Mouse (Mus musculus) thymus, adult 2 months (tissue): ENCODE results near the gene Bnip3. TPM values are rescaled to one million over a fixed set of nuclear protein-coding genes. Genes with fewer than 3 reads are reported as not detected.

Source experiments
- DNase-seq: peaks from one replicate; pipeline ENCODE4 v3.0.0; 2021
- H3K27ac ChIP-seq: fragments of 200-500 bp; 2 replicates; pipeline ENCODE4 v1.5.1; 2012; ENCODE audit warnings: low read length, control low read depth; ENCODE audit not compliant: control insufficient read depth, insufficient read depth
- H3K27me3 ChIP-seq: fragments of 200-500 bp; 2 replicates; pipeline ENCODE4 v1.6.1; 2012; ENCODE audit warnings: mild to moderate bottlenecking, low read length, moderate library complexity, mixed read lengths; ENCODE audit not compliant: control insufficient read depth, insufficient read depth
- H3K36me3 ChIP-seq: fragments of 200-500 bp; 2 replicates; pipeline ENCODE4 v1.6.1; 2012; ENCODE audit warnings: mild to moderate bottlenecking, low read length, moderate library complexity; ENCODE audit not compliant: control insufficient read depth, insufficient read depth
- H3K4me1 ChIP-seq: fragments of 200-500 bp; replicated peaks from 2 replicates; pipeline ENCODE4 v1.6.1; 2012; ENCODE audit warnings: low read length; ENCODE audit not compliant: control insufficient read depth, insufficient read depth
- H3K4me3 ChIP-seq: fragments of 200-500 bp; 2 replicates; pipeline ENCODE4 v1.5.1; 2012; ENCODE audit warnings: mild to moderate bottlenecking, low read length, control low read depth, moderate library complexity; ENCODE audit not compliant: control insufficient read depth, insufficient read depth
- CTCF ChIP-seq: fragments of 200-500 bp; IDR thresholded peaks from 2 replicates; pipeline ENCODE4 v1.5.1; 2012; ENCODE audit warnings: mild to moderate bottlenecking, control low read depth, low read length, moderate library complexity, borderline replicate concordance; ENCODE audit not compliant: control insufficient read depth, poor library complexity, insufficient read depth; ENCODE audit errors: extremely low read depth
- POLR2A ChIP-seq: fragments of 200-500 bp; IDR thresholded peaks from 2 replicates; pipeline ENCODE4 v1.6.1; 2012; ENCODE audit warnings: mild to moderate bottlenecking, low read length, control low read depth, moderate library complexity; ENCODE audit not compliant: control insufficient read depth, poor library complexity, insufficient read depth; ENCODE audit errors: extremely low read depth
- WGBS: fragments of 180-500 bp; shearing (Covaris S2); methylation state at CpG from one replicate; pipeline ENCODE4 v1.1.7; 2018; 5-methylcytosine and 5-hydroxymethylcytosine counted together
- polyA plus RNA-seq: library from polyadenylated mRNA; depleted of rRNA; stranded (reverse); fragments of >200 nt; gene quantifications from 2 replicates; pipeline ENCODE4 v1.2.3, GENCODE M21; 2012

Gene Bnip3
- polyA plus RNA-seq, 1 experiment = 13.7 TPM

GRCm38 (mm10) chr7:138907976-138908375, 1.3 kb downstream of the Bnip3 start:
- Histone ChIP-seq H3K27ac (no peak overlapping the region), H3K4me3 (no peak overlapping the region), H3K27me3 (no peaks in the 10 kb centered on the region; the same call in 1 of the 2 replicates), H3K4me1 (peaks cover 4% of the 10 kb centered on the region), H3K36me3 (no peaks in the 10 kb centered on the region)
- 94% methylated on average over 5 of the region's 5 CpGs for WGBS
- no peak for DNase-seq
- TF ChIP-seq CTCF (no peak), POLR2A (no peak)

GRCm38 (mm10) chr7:138907043-138907442, 2.3 kb downstream of the Bnip3 start:
- no peak overlapping the region for H3K4me3 ChIP-seq
- no peaks in the 10 kb centered on the region for H3K36me3 ChIP-seq
- H3K4me1 ChIP-seq = peaks cover 4% of the 10 kb centered on the region
- DNase-seq = no peak
- H3K27me3 ChIP-seq = no peaks in the 10 kb centered on the region; the same call in 1 of the 2 replicates
- TF ChIP-seq POLR2A (no peak), CTCF (no peak)
- H3K27ac ChIP-seq = no peak overlapping the region
- 36% methylated on average over 7 of the region's 7 CpGs for WGBS

GRCm38 (mm10) chr7:138906441-138906840, 2.9 kb downstream of the Bnip3 start:
- no peaks in the 10 kb centered on the region for H3K27me3 ChIP-seq
- H3K4me3 ChIP-seq = no peak overlapping the region

GRCm38 (mm10) chr7:138903886-138904435, 5.4 kb downstream of the Bnip3 start:
- H3K4me3 ChIP-seq = no peak overlapping the region

More at GRCm38 (mm10) chr7:138906441-138906840, 2.9 kb downstream of the Bnip3 start:
- DNase-seq = no peak
- no peak for TF ChIP-seq POLR2A
- no peak for TF ChIP-seq CTCF
- WGBS = 92% methylated on average over 1 of the region's 1 CpGs
- no peak overlapping the region for H3K27ac ChIP-seq
- no peaks in the 10 kb centered on the region for H3K36me3 ChIP-seq
- peaks cover 4% of the 10 kb centered on the region for H3K4me1 ChIP-seq

GRCm38 (mm10) chr7:138898743-138899142, 10.6 kb downstream of the Bnip3 start:
- Histone ChIP-seq H3K36me3 (no peaks in the 10 kb centered on the region), H3K27me3 (no peaks in the 10 kb centered on the region), H3K27ac (no peak overlapping the region), H3K4me3 (no peak overlapping the region), H3K4me1 (no peaks in the 10 kb centered on the region)
- WGBS = 98% methylated on average over 4 of the region's 4 CpGs
- no peak for TF ChIP-seq CTCF
- no peak for TF ChIP-seq POLR2A
- DNase-seq = no peak

More at GRCm38 (mm10) chr7:138903886-138904435, 5.4 kb downstream of the Bnip3 start:
- WGBS = 66% methylated on average over 7 of the region's 7 CpGs
- TF ChIP-seq CTCF = no peak
- TF ChIP-seq POLR2A = no peak
- Histone ChIP-seq H3K27me3 (no peaks in the 10 kb centered on the region), H3K36me3 (no peaks in the 10 kb centered on the region), H3K27ac (no peak overlapping the region), H3K4me1 (no peaks in the 10 kb centered on the region)
- no peak for DNase-seq

DNA sequence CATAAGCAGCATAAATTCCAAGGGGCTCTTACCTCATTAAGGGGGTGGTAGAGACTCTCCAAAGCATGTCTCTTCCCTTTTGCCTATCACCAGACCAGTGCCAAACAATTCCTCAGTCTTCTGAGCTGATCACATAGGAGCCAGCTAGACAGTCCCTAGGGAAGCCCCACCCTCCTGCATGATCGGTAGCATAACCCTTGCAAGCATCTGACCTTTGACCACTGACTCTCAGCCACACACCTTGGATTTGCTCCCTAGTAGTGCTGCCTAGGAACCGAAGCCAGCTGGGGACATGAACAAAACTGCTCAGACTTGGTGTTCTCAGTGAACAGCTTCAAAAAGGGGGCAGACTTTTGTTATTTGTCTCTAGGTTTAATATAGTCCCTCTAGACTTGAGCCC, 11.2 kb downstream of the Bnip3 start:
- Histone ChIP-seq H3K36me3 (no peaks in the 10 kb centered on the region), H3K4me1 (no peaks in the 10 kb centered on the region), H3K27me3 (no peaks in the 10 kb centered on the region), H3K4me3 (no peak overlapping the region), H3K27ac (no peak overlapping the region)
- no peak for DNase-seq
- TF ChIP-seq POLR2A = no peak
- no peak for TF ChIP-seq CTCF
- 96% methylated on average over 2 of the region's 2 CpGs for WGBS
